Mouse (Mus musculus): ENCODE measurements around the gene Tenm4.
"Not testable (repeated sequence)": the region's sequence is repeated elsewhere in the genome, so short reads cannot be mapped to it uniquely, and the experiment has no call there.

The Tenm4 gene

GRCm38 (mm10) chr7:96570965-96571364, 399.9 kb downstream of the Tenm4 start:
- in situ Hi-C loops (cut with MboI, MseI), result no loop called here

GRCm38 (mm10) chr7:96572995-96573394, 401.9 kb downstream of the Tenm4 start:
- in situ Hi-C loops (cut with MboI, MseI), result no loop called here

- in situ Hi-C loops (cut with MboI, MseI), result no loop called here
These were observed 404.2 kb downstream of the Tenm4 start for GRCm38 (mm10) chr7:96575202-96575650.

GRCm38 (mm10) chr7:96582752-96583151, 411.7 kb downstream of the Tenm4 start:
- in situ Hi-C loops (cut with MboI, MseI), result no loop called here

- in situ Hi-C loops (cut with MboI, MseI), result no loop called here
These were observed 416.4 kb downstream of the Tenm4 start for GRCm38 (mm10) chr7:96587403-96587802.

- in situ Hi-C loops (cut with MboI, MseI), result no loop called here
These were observed 417.5 kb downstream of the Tenm4 start for GRCm38 (mm10) chr7:96588567-96588966.

- in situ Hi-C loops (cut with MboI, MseI), result no loop called here
These were observed 424.7 kb downstream of the Tenm4 start for GRCm38 (mm10) chr7:96595535-96596295.

- in situ Hi-C loops (cut with MboI, MseI), result no loop called here
These were observed 425.6 kb downstream of the Tenm4 start for GRCm38 (mm10) chr7:96596402-96597195.

DNA sequence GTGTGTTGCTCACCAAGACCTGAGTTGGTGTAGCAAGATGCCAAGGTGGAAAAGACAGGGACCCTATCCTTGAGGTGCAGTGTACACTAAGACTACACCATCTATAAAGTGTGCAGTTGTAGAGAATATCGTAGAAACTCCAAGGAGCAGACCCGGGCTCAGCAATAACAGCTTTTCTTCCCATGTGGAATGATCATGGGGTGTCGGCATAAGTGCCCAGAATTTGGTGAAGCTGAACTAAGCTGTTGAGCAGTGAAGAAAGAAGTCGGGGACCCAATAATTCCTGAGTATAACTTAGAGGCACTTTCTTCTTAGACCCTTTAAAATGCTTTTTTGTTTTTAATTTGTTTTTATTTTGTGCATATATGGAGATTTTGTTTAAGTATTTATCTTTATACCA, 426.8 kb downstream of the Tenm4 start:
- in situ Hi-C loops (cut with MboI, MseI), result no loop called here

- in situ Hi-C loops (cut with MboI, MseI), result no loop called here
These were observed 428.0 kb downstream of the Tenm4 start for GRCm38 (mm10) chr7:96599081-96599480.

GRCm38 (mm10) chr7:96600381-96600941, 429.4 kb downstream of the Tenm4 start:
- in situ Hi-C loops (cut with MboI, MseI), result no loop called here

DNA sequence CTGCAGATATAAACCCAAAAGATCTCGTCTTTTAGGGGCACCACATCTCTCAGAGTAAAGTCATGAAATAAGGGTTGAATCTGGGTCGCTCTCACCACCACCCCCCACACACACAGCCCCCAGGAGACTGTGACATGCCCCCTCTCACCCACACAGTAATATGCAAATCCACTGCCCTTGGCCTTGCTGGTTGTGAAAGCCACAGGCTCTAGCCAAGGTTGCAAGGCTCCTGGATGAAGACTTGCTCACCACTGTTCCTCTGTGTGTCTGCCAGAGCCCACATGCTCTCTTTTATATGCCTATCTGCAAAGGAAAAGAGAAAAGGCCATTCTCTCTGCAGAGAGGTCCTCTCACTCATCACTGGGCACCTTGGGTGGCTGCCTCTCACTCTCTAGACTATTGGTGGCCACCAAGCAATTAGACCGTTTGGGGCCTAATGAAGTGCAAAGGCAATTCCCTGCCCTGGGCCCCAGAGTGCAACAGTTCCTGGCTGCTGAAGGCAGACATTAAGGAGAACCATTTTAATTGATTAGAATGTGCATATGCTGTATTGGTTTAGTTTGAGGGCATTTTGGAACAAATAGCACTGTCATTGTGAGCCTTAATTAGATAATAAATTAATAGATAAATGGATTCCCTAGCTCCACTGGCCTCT, 433.2 kb downstream of the Tenm4 start:
- in situ Hi-C loops (cut with MboI, MseI), result no loop called here

DNA sequence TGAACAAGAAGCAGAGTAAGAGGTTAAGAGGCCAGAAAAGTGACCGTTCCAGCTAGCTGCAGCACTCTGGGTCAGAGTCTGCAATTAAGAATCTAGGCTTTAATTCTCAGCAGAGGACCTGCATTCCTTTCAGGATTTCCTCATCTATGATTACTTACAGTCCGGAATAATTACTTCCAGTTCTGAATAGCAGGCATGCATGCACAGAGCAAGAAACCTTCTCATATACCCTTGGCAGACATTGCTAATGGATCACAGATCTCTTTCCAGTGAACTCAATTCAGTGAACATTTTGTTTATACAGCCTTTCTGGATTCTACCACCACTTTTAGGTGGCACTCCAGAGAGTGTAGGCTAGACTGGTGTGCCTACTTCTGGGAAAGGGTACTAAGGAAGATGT, 434.3 kb downstream of the Tenm4 start:
- in situ Hi-C loops (cut with MboI, MseI), result no loop called here

- in situ Hi-C loops (cut with MboI, MseI), result no loop called here
These were observed 439.0 kb downstream of the Tenm4 start for GRCm38 (mm10) chr7:96609854-96610586.

GRCm38 (mm10) chr7:96617371-96617770, 446.3 kb downstream of the Tenm4 start:
- in situ Hi-C loops (cut with MboI, MseI), result no loop called here

DNA sequence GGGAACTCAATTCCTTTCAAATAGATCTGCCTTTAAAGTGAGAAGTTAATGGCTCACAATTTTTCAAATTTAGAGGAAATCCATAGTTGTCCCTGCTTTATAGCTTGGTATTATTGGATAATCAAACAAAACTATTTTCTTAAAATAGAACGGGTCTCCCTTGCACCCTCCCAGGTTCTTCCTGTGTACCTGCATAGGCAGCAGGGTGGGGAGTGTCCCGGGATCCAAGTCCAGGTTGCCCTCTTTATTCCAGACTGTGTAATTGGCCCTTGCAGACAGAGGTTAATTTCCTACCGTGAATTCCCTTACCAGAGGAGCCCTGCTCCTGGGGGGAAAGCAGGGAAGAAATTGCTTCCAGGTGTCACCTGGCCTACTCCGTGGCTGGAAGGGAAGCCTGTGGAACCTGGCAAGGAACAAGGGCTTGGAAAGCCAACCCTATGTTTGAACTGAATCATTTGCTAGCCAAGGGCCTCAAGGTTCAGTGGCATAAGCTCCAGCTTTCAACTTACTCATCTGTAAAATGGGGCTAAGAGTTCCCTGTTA, 449.0 kb downstream of the Tenm4 start:
- in situ Hi-C loops (cut with MboI, MseI), result no loop called here

- in situ Hi-C loops (cut with MboI, MseI), result no loop called here
These were observed 455.3 kb downstream of the Tenm4 start for GRCm38 (mm10) chr7:96626338-96626737.

DNA sequence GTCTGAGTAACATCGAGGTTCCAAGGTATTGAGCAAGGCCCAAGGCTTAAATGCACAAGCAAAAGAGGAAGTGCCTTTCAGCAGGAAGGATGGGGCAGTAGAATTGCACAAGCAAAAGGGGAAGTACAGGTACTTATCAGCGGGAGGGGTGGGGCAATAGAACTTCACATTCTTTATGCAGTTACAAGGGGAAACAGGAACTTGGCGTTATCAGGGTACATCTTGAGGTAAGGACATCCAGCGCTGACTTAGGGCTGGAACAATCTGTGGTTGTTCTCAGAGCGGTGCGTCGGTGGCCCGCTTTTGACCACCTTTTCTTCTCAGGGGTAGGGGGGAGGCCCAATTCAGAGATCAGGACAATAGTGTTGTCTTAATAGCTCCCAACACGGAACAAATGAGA, 459.5 kb downstream of the Tenm4 start:
- in situ Hi-C loops (cut with MboI, MseI), result not testable (repeated sequence)

DNA sequence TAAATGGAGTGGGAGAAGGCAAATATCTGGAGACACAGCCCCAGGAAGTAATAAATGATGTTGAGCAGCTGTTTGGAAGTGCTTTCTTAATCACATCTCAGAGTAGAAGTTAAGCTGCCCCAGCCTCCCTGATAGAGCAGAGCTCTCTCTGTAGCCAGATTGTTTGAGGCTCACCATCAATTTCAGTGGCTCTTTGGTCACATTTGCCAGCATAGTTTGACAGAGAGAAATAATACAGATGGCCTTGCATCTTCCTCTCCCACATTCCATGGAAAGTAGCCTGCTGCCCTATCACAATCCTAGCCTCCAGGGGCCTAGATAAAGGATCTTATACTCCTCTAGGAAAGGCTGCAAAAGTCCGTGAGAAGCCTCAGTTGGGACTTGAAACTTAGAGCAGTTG, 462.0 kb downstream of the Tenm4 start:
- in situ Hi-C loops (cut with MboI, MseI), result no loop called here

GRCm38 (mm10) chr7:96635830-96636440, 464.9 kb downstream of the Tenm4 start:
- in situ Hi-C loops (cut with MboI, MseI), result no loop called here

All from T-helper 2 cell (primary cell).